In the genomic region with DNA sequence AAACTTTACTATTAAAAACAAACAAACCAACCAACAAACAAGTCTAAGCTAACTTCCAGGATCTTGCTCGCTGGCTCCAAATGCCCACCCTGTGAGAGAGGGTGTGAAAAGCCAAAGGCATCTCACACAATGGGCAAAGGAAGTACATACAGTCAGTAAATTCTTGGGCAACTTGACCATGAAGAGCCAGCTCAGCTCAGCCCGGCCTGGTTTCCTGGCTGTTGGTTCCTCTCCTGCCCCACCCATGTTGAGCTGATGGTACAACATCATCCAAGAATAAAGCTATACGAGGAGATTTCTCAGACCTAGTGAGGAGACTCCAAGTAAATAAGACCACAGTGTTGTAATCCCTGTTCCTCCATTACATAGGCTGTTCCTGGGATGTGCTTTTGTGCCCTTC, we compare ENCODE assay signal across 17 mouse cellular contexts.
"Had no signal": no experiment of that assay in that cellular context is flagged by ENCODE, and none has a peak within 500 bp of the region (broad histone marks: within the 10 kb centered on the region; RNA-seq: fewer than 3 reads in every experiment).

No protein-coding gene starts in this region.

- DNase-seq: gastrocnemius, adult 2 months; gastrocnemius, postnatal 10 days; gastrocnemius, postnatal 25 days; heart, adult 11 months; heart, adult 2 months; heart, postnatal 14 days; heart, postnatal 36 days; kidney, adult 11 months; kidney, adult 2 months; kidney, adult 9 months; kidney, postnatal 14 days; kidney, postnatal 36 days; layer of hippocampus, adult 9-11 months; layer of hippocampus, postnatal 36 days; left cerebral cortex, postnatal 4 days had no signal

- ATAC-seq: hindbrain, postnatal 0 days; intestine, embryonic 16.5 days had no signal
